Mouse (Mus musculus): ENCODE data around the gene Plekhg4.

Plekhg4 gene

GRCm38 (mm10) chr8:105373032-105373431 is at the start of gene Plekhg4:
Gene Plekhg4, plus strand, starts transcription at chr8:105373274.
- DNase-seq: peak in 1 of 2 experiments; percentile 42

GRCm38 (mm10) chr8:105325641-105326093 is 47.4 kb upstream of the Plekhg4 start:
- peak; percentile 73 to 74 for DNase-seq

- peak; percentile 99 to 100 for DNase-seq
Observed at GRCm38 (mm10) chr8:105326141-105326672, 46.9 kb upstream of the Plekhg4 start, which contains the start of the genes Lrrc29 and Tmem208. Gene Lrrc29, minus strand, starts transcription at chr8:105326278. Gene Tmem208, plus strand, starts transcription at chr8:105326354.

GRCm38 (mm10) chr8:105326968-105327367 is 46.1 kb upstream of the Plekhg4 start:
- no peak for DNase-seq

- no peak for DNase-seq
Observed at GRCm38 (mm10) chr8:105330325-105330724, 42.7 kb upstream of the Plekhg4 start.

- DNase-seq: no peak
Observed at GRCm38 (mm10) chr8:105331469-105331868, 41.6 kb upstream of the Plekhg4 start.

- DNase-seq: no peak
Observed at GRCm38 (mm10) chr8:105331931-105332330, 41.1 kb upstream of the Plekhg4 start.

GRCm38 (mm10) chr8:105332523-105332922 is 40.6 kb upstream of the Plekhg4 start:
- no peak for DNase-seq

- DNase-seq: no peak
Observed at GRCm38 (mm10) chr8:105336373-105337130, 36.5 kb upstream of the Plekhg4 start.

GRCm38 (mm10) chr8:105338992-105339391 is 34.1 kb upstream of the Plekhg4 start:
- no peak for DNase-seq

GRCm38 (mm10) chr8:105339886-105340635 is 33.0 kb upstream of the Plekhg4 start:
- DNase-seq: no peak

- peak in 1 of 2 experiments; percentile 47 for DNase-seq
Observed at GRCm38 (mm10) chr8:105341399-105341798, 31.7 kb upstream of the Plekhg4 start.

- no peak for DNase-seq
Observed at GRCm38 (mm10) chr8:105342768-105343167, 30.3 kb upstream of the Plekhg4 start.

- DNase-seq: no peak
Observed at GRCm38 (mm10) chr8:105343791-105344574, 29.1 kb upstream of the Plekhg4 start.

GRCm38 (mm10) chr8:105345061-105345975 is 27.8 kb upstream of the Plekhg4 start:
- DNase-seq: no peak

GRCm38 (mm10) chr8:105346611-105347427 is 26.3 kb upstream of the Plekhg4 start:
- peak; percentile 46 to 55 for DNase-seq

GRCm38 (mm10) chr8:105347428-105348221 is 25.4 kb upstream of the Plekhg4 start, which contains the start of gene Fhod1:
Gene Fhod1, minus strand, starts transcription at chr8:105347953.
- DNase-seq: peak; percentile 95 to 97

- DNase-seq: peak; percentile 81 to 86
Observed at GRCm38 (mm10) chr8:105348450-105349095, 24.5 kb upstream of the Plekhg4 start, which contains the start of gene Slc9a5. Gene Slc9a5, plus strand, starts transcription at chr8:105348843.
